Mouse (Mus musculus) forebrain, embryonic 13.5 days (tissue): ENCODE measurements at regions not wholly inside any gene's neighbourhood (a gene's known extent, or its start where the extent isn't known, plus 50 kb on each side); places are given as distances from the start of the nearest gene placed in this dataset.

Experiments used
- ATAC-seq: fragments of 200-750 bp; cut with Nextera tagmentation; 2 replicates; pipeline ENCODE4 v1.8.0; 2017
- H3K27ac ChIP-seq: fragments of 300-500 bp; sonication (generic); 2 replicates; pipeline ENCODE4 v1.5.1; 2015; ENCODE audit warnings: inconsistent platforms, mild to moderate bottlenecking, moderate library complexity
- H3K27me3 ChIP-seq: fragments of 300-500 bp; sonication (generic); 2 replicates; pipeline ENCODE4 v1.6.1; 2015; ENCODE audit warnings: mild to moderate bottlenecking, inconsistent platforms
- H3K36me3 ChIP-seq: fragments of 300-500 bp; sonication (generic); 2 replicates; pipeline ENCODE4 v1.6.1; 2015; ENCODE audit warnings: mild to moderate bottlenecking, inconsistent platforms; ENCODE audit not compliant: poor library complexity, severe bottlenecking
- H3K4me1 ChIP-seq: fragments of 300-500 bp; sonication (generic); 2 replicates; pipeline ENCODE4 v1.6.1; 2015; ENCODE audit warnings: inconsistent platforms
- H3K4me2 ChIP-seq: fragments of 300-500 bp; sonication (generic); 2 replicates; pipeline ENCODE4 v1.6.1; 2015; ENCODE audit warnings: inconsistent platforms, mild to moderate bottlenecking, moderate library complexity
- H3K4me3 ChIP-seq: fragments of 300-500 bp; sonication (generic); 2 replicates; pipeline ENCODE4 v1.5.1; 2015; ENCODE audit warnings: mild to moderate bottlenecking, inconsistent platforms
- H3K9ac ChIP-seq: fragments of 300-500 bp; sonication (generic); 2 replicates; pipeline ENCODE4 v1.6.1; 2015; ENCODE audit warnings: mild to moderate bottlenecking, inconsistent platforms
- H3K9me3 ChIP-seq: fragments of 300-500 bp; sonication (generic); replicated peaks from 2 replicates; pipeline ENCODE4 v1.6.1; 2016; ENCODE audit warnings: inconsistent platforms
- WGBS: fragments of 180-500 bp; shearing (Covaris S2); methylation state at CpG from one replicate; pipeline ENCODE4 v1.1.7; 2015; 5-methylcytosine and 5-hydroxymethylcytosine counted together

DNA sequence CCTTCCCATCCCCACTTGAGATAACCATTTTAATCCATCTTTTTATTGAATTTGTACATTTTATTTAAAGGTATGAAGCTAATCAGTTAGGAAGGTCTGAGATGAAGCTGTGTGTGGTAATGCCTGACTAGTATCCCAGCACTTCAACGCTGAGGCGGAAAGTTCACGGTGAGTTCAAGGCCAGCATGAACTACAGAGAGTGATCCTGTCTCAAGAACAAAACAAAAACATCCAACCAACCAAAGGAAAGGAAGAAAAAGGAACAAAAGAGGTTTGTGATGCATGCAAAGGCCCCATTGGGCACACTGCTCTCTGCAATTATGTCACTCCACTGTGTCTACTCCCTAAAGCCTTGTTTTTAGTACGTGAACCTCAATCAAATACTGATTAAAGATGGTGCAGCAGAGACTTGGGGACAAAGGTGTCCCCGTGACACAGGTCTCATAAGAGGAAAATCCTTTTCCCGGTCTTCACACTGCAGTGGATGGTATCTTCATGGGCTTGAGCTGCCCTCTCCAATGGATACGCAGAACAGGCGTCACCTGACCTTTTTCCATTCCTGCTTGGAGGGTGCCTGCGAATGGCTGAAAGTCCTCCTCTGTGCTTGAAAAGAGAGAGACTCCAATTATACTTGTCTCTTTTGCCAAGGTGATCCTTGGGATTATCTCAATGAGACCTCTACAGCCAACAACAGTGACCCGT lies 108.2 kb downstream of the Gm9376 start:
- peaks cover 17% of the 10 kb centered on the region for H3K27me3 ChIP-seq
- 77% methylated on average over 10 of the region's 10 CpGs for WGBS
- H3K36me3 ChIP-seq, result no peaks in the 10 kb centered on the region
- no peak overlapping the region for H3K9ac ChIP-seq
- no peak overlapping the region for H3K4me2 ChIP-seq
- H3K4me1 ChIP-seq, result peaks cover 14% of the 10 kb centered on the region; the same call in 1 of the 2 replicates
- no peak overlapping the region for H3K27ac ChIP-seq
- no peak overlapping the region for H3K4me3 ChIP-seq
- no peaks in the 10 kb centered on the region for H3K9me3 ChIP-seq
- ATAC-seq, result no peak

DNA sequence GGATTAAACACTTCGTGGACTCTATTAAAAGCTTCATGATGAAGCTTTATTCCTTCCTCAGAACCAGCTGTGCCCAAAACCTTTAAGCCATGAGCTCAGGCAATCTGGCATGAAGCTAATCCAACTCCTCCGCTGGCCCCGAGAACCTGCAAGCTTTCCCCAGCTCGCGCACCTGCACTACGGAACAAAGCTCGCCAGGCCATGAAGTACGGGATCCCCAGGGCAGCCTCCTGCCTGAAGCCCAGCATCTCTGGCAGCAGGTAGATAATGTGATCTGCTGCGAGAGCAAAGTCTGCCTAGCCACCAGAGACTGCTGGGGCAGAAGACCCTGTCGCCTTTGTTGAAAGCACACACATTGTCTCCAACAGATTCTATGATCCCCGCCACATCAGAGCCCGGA lies 108.9 kb downstream of the Gm9376 start:
- Histone ChIP-seq H3K27me3 (peaks cover 14% of the 10 kb centered on the region), H3K9ac (no peak overlapping the region), H3K36me3 (no peaks in the 10 kb centered on the region), H3K4me3 (no peak overlapping the region), H3K9me3 (no peaks in the 10 kb centered on the region), H3K4me1 (peaks cover 10% of the 10 kb centered on the region; the same call in 1 of the 2 replicates), H3K4me2 (no peak overlapping the region), H3K27ac (no peak overlapping the region)
- 94% methylated on average over 12 of the region's 12 CpGs for WGBS
- no peak for ATAC-seq

DNA sequence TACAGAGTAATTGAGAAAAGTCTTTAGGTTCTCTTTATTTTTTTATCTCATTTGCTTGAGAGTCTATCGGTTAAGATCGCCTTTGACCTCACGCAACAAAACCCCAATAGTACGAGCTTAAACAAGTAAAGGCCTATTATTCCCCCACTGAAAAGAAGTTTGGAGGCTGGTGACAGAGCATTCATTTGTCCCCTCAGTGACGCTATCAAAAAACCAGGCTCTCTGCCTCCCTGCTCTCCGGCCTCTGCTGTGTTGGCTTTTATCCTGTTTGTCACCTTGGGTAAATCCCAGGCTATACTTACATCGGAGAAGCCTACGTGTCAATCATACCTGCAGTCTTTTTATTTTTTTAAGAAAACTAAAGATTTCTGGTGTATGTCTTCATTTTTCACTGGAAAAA lies 112.9 kb downstream of the Gm9376 start:
- Histone ChIP-seq H3K4me3 (no peak overlapping the region), H3K27ac (no peak overlapping the region), H3K9me3 (no peaks in the 10 kb centered on the region), H3K9ac (no peak overlapping the region), H3K27me3 (no peaks in the 10 kb centered on the region), H3K4me2 (no peak overlapping the region), H3K4me1 (peaks cover 10% of the 10 kb centered on the region; the same call in 1 of the 2 replicates), H3K36me3 (no peaks in the 10 kb centered on the region)
- 19% methylated on average over 8 of the region's 8 CpGs for WGBS
- ATAC-seq, result no peak

DNA sequence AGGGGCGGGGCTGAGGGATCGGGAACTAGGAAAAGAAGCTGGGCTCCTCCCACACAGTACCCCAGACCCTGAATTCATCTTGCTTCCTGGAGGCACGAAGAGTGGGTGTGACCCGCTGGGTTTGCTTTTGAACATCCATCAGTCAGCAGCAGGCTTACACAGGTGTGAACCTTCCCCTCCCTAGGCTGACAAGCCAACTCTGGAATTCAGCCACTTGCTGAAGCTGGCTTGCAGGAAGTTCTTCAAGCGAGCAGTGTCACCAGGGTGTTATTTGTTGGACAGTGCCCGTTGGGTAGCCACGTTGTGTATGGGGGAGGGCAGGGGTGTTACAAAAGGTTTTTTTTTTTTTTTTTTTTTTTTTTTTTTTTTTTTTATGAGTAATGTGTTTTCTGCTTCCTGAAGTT lies 118.8 kb downstream of the Gm9376 start:
- H3K27me3 ChIP-seq, result 0 out of 2 replicates have a peak, but pooled peaks cover 2% of the 10 kb centered on the region
- no peak overlapping the region for H3K27ac ChIP-seq
- no peaks in the 10 kb centered on the region for H3K36me3 ChIP-seq
- WGBS, result 24% methylated on average over 7 of the region's 7 CpGs
- peak overlapping the region; percentile 24 for H3K4me2 ChIP-seq
- ATAC-seq, result peak; percentile 36; the same call in 1 of the 2 replicates
- no peak overlapping the region for H3K9ac ChIP-seq
- H3K4me3 ChIP-seq, result no peak overlapping the region
- H3K9me3 ChIP-seq, result no peaks in the 10 kb centered on the region
- 0 out of 2 replicates have a peak, but pooled peaks cover 3% of the 10 kb centered on the region for H3K4me1 ChIP-seq

DNA sequence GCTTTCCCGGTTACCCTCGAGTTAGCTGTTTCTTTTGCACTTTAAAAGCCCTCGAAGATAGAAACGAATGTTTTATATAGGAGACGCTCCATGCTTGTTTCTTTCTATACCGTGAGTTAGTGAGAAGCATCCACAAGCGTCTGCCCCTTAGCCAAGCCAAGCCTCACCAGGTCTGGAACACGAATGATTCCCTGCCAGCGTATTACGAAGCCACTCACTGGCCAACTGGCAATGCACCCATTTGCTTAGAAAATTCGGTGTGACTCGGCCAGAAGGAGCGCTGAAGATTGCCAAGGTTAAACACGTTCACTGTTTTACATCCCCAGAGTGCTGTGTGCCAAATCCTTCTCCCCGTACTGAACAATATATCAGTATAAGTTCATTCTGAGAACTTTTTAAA lies 121.3 kb downstream of the Gm9376 start:
- Histone ChIP-seq H3K4me2 (no peak overlapping the region), H3K9ac (no peak overlapping the region), H3K4me3 (no peak overlapping the region), H3K36me3 (no peaks in the 10 kb centered on the region), H3K9me3 (no peaks in the 10 kb centered on the region), H3K4me1 (0 out of 2 replicates have a peak, but pooled peaks cover 3% of the 10 kb centered on the region), H3K27ac (no peak overlapping the region), H3K27me3 (0 out of 2 replicates have a peak, but pooled peaks cover 11% of the 10 kb centered on the region)
- ATAC-seq, result no peak
- WGBS, result 85% methylated on average over 15 of the region's 15 CpGs

DNA sequence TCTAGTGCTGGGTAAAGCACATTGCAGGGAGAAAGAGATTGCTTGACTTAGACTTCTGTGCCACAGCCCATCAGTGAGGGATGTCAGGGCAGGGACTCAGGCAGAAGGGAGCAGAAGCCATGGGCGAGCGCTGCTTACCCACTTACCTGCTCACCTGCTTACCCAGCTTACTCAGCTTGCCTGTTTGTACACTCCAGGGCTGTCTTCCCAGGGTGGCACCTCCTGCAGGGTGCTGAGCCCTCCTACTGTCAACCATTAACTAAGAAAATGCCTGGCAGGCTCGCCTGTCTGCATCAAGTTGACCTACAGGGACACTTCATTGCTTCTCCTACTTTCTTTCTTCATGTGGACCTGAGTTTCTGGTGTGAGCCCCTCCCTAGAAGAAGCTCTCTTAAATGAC lies 124.0 kb downstream of the Gm9376 start:
- Histone ChIP-seq H3K36me3 (no peaks in the 10 kb centered on the region), H3K9ac (no peak overlapping the region), H3K4me1 (no peaks in the 10 kb centered on the region), H3K4me2 (no peak overlapping the region), H3K9me3 (no peaks in the 10 kb centered on the region), H3K4me3 (no peak overlapping the region), H3K27ac (no peak overlapping the region), H3K27me3 (0 out of 2 replicates have a peak, but pooled peaks cover 11% of the 10 kb centered on the region)
- WGBS, result 73% methylated on average over 3 of the region's 3 CpGs
- no peak for ATAC-seq

DNA sequence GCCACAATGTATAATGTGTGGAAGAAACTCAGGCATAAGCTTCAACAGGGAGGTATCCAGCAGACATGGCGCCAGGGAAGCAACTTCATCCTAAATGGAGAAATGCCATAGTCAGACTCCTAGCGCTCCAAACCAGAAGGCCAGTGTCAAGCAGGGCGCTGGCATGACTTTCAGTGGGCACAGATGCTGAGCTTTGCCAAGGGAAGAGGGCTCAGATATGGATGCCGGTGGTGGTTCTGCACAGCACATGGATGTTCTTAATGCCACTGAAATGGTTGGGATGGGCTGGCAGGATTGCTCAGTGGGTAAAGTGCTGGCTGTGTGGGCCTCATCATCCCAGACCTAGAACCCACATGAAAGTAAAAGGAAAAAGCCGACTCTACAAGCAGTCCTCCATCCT lies 124.8 kb downstream of the Gm9376 start:
- H3K9ac ChIP-seq, result no peak overlapping the region
- no peaks in the 10 kb centered on the region for H3K9me3 ChIP-seq
- no peak for ATAC-seq
- 0 out of 2 replicates have a peak, but pooled peaks cover 11% of the 10 kb centered on the region for H3K27me3 ChIP-seq
- H3K4me3 ChIP-seq, result no peak overlapping the region
- no peaks in the 10 kb centered on the region for H3K4me1 ChIP-seq
- no peak overlapping the region for H3K4me2 ChIP-seq
- no peaks in the 10 kb centered on the region for H3K36me3 ChIP-seq
- no peak overlapping the region for H3K27ac ChIP-seq
- WGBS, result 96% methylated on average over 5 of the region's 5 CpGs

DNA sequence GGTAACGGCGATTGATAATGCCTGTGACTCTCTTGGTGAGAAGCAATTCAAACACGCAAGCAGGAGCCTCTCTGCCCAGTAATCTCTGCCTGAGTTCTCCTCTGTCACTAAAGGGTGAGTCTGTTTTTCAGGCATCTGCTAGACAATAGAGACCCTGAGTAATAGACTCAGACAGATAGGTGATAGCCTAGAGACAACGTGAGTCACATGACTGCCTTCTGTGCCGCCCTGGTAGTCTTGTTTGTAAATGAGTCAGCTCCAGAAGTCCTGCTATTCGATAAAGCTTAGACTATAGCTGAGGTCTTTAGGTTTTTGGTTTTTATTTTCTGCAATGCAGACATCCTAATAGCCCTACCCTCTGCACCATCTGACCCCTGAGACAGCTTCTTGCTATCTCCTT lies 126.9 kb downstream of the Gm9376 start:
- no peak overlapping the region for H3K9ac ChIP-seq
- no peak overlapping the region for H3K4me3 ChIP-seq
- ATAC-seq, result no peak
- no peaks in the 10 kb centered on the region for H3K4me1 ChIP-seq
- H3K27ac ChIP-seq, result no peak overlapping the region
- H3K9me3 ChIP-seq, result no peaks in the 10 kb centered on the region
- WGBS, result 64% methylated on average over 6 of the region's 6 CpGs
- H3K27me3 ChIP-seq, result 0 out of 2 replicates have a peak, but pooled peaks cover 11% of the 10 kb centered on the region
- no peaks in the 10 kb centered on the region for H3K36me3 ChIP-seq
- H3K4me2 ChIP-seq, result no peak overlapping the region

DNA sequence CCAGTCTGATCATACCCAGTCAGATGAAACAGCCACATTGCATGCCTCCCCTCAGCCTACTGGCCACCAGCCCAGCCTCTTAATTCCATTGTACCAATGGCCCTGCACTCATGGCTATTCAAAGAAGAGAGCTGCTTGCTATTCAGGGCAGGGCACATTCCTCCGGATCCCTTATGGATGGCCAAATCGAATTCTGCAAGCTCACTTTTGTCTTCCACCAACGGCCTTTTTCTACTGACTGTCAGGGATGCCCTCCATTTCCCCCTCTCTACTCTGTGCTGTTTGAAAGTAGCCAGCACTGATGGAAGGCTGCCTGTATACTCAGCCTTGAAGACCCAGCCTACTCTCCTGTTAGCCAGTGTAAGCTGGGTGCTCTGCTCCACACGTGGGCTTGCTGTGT lies 147.5 kb downstream of the Gm9376 start:
- peak; percentile 79 for ATAC-seq
- H3K27ac ChIP-seq, result no peak overlapping the region
- whole genome bisulfite sequencing, result 6% methylated on average over 4 of the region's 4 CpGs
- H3K27me3 ChIP-seq, result peaks cover 40% of the 10 kb centered on the region
- H3K4me3 ChIP-seq, result no peak overlapping the region
- H3K4me2 ChIP-seq, result no peak overlapping the region
- no peaks in the 10 kb centered on the region for H3K36me3 ChIP-seq
- no peak overlapping the region for H3K9ac ChIP-seq
- H3K4me1 ChIP-seq, result peaks cover 29% of the 10 kb centered on the region
- peaks cover 6% of the 10 kb centered on the region for H3K9me3 ChIP-seq

DNA sequence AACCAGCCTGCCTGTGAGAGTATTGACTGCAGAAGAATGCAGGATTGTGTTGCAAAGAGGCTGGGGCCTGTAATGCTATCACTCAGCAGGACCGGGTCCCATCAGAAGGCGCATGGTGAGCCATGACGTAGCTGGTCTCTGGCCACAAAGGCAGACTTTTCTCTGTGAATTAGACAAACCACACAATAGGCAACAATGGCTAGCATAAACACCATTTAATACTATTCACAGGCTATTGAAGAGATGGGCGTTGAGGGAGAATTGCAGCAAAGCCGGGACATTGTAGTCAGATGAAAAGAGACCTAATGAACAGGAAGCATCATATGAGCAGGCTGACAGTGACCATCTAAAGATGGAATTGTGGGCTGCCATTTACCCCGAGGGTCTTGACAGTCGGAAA lies 149.4 kb downstream of the Gm9376 start:
- Histone ChIP-seq H3K4me2 (0 out of 2 replicates have a peak overlapping the region, but pooled peaks have one; percentile 12), H3K4me1 (peaks cover 29% of the 10 kb centered on the region), H3K4me3 (no peak overlapping the region), H3K27me3 (peaks cover 51% of the 10 kb centered on the region), H3K36me3 (no peaks in the 10 kb centered on the region), H3K9me3 (peaks cover 21% of the 10 kb centered on the region), H3K9ac (0 out of 2 replicates have a peak overlapping the region, but pooled peaks have one; percentile 21), H3K27ac (no peak overlapping the region)
- 6% methylated on average over 7 of the region's 7 CpGs for WGBS
- peak; percentile 65; the same call in 1 of the 2 replicates for ATAC-seq

DNA sequence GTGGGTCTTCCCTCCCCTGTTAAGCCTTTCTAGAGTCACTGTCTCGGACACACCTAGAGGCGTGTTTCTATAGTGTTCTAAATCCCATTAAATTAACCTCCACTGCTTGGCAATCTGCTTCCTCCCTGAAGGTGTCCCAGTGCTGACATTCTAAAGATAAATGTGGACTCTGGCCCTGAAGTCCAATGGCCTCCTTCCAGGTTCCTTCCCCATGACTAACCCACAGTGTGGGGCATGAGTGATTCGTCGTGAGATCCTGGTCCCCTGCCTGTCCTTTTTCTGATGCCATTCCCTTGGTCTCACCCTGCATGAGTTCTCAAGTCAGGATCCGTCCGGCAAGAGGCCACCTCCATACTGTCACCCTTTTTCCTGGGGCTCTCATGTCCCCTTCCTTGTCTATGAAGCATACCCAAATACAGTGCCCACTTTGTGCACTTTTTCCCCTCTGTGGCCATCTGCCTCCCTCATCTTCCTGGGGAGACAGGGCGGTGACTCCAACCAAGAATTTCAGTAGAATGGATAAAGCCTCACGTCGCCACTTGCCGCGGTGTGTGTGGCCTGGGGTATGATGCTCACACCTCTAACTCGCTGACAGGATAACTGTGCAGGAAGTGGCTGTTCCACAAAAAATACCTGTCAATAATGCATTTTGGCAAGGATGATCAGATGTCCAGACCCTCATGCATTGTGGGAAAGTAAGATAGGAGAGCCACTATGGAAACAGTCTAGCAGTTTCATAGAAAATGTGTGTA lies 152.9 kb downstream of the Gm9376 start:
- no peak for ATAC-seq
- Histone ChIP-seq H3K9ac (no peak overlapping the region), H3K27ac (no peak overlapping the region), H3K27me3 (peaks cover 52% of the 10 kb centered on the region), H3K4me3 (no peak overlapping the region), H3K4me2 (no peak overlapping the region), H3K4me1 (peaks cover 33% of the 10 kb centered on the region), H3K36me3 (no peaks in the 10 kb centered on the region), H3K9me3 (peaks cover 21% of the 10 kb centered on the region)
- 86% methylated on average over 12 of the region's 12 CpGs for WGBS

DNA sequence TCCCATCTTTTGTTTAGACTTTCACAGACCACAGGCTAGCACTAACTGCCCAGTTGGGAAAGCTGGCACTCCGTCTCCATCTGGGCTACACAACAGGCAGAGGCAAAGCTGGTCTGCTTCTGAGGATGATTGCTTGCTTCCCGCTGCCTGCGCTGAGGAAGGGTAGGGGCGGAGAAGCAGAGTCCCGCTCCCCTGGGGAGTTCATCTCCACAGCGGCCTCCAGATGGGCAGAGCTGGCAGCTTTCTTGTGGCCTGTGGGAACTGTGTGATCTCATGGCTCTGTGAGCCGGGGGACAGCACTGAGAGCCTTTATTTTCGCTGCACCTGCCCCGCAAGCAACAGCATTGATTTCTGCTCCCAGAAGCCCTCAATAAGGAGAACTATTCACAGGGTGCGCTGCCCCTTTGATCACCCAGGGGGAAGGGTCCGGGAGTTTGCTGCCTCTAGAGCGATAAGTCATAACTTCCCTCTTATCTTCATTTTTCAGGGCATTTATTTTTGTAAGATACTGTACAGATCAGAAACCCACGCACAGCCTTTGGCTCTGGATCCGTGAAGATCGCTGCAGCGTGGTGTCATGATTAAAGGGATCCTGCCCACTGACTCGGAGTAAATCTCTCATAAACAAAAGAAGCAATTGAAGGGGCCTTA lies 155.7 kb downstream of the Gm9376 start:
- peaks cover 50% of the 10 kb centered on the region for H3K27me3 ChIP-seq
- H3K27ac ChIP-seq, result no peak overlapping the region; the same call in 1 of the 2 replicates
- H3K9me3 ChIP-seq, result peaks cover 21% of the 10 kb centered on the region
- H3K4me3 ChIP-seq, result peak overlapping the region; percentile 29
- 2% methylated on average over 17 of the region's 17 CpGs for WGBS
- peak; percentile 76 for ATAC-seq
- peak overlapping the region; percentile 68 for H3K4me2 ChIP-seq
- no peaks in the 10 kb centered on the region for H3K36me3 ChIP-seq
- peaks cover 14% of the 10 kb centered on the region for H3K4me1 ChIP-seq
- peak overlapping the region; percentile 61 for H3K9ac ChIP-seq
